Mouse (Mus musculus) kidney, postnatal 25 days (tissue): ENCODE data around the gene Spin4.

Experiments
- DNase-seq, 2 experiments: peaks; one replicate each; pipeline ENCODE4 v3.0.0; 2021; ENCODE audit warnings: mixed read lengths in 2 of 2

Spin4 gene

GRCm38 (mm10) chrX:95026361-95026892 is at the start of gene Spin4:
Spin4 (minus strand) TSS chrX:95026682.
- peak; percentile 75 to 90 for DNase-seq

- DNase-seq, result no peak
Measured at GRCm38 (mm10) chrX:95027907-95028306, 1.4 kb upstream of the Spin4 start.

- DNase-seq, result peak in 1 of 2 experiments; percentile 6
Measured at GRCm38 (mm10) chrX:95025779-95026360, 612 bp downstream of the Spin4 start.

GRCm38 (mm10) chrX:95012033-95012432 is 14.4 kb downstream of the Spin4 start:
- DNase-seq, result peak in 1 of 2 experiments; percentile 6

- no peak for DNase-seq
Measured at GRCm38 (mm10) chrX:94998845-94999244, 27.6 kb downstream of the Spin4 start.

GRCm38 (mm10) chrX:94994113-94994512 is 32.4 kb downstream of the Spin4 start:
- DNase-seq, result no peak

- no peak for DNase-seq
Measured at GRCm38 (mm10) chrX:94990903-94991302, 35.6 kb downstream of the Spin4 start.

GRCm38 (mm10) chrX:94990080-94990825 is 36.2 kb downstream of the Spin4 start:
- peak; percentile 21 to 40 for DNase-seq
